Mouse (Mus musculus): Measurements from ENCODE around the gene Lrrk1. TPM values are rescaled to one million over a fixed set of nuclear protein-coding genes. Genes with fewer than 3 reads are reported as not detected.

Gene Lrrk1
- total and polyA plus RNA-seq, 3 experiments = 5.0 to 16.9 (median 13.6) TPM

- Histone ChIP-seq H3K27me3 (replicated peaks) (peaks cover 64% of the 10 kb centered on the region), H3K79me2 (replicated peaks; ENCODE audit: control insufficient read depth, extremely low read depth, insufficient read depth, poor library complexity, severe bottlenecking) (no peaks in the 10 kb centered on the region), H3K27ac (ENCODE audit: insufficient read depth, low read depth) (no peak overlapping the region), H3K9me3 (replicated peaks; ENCODE audit: low read length) (no peaks in the 10 kb centered on the region), H3K4me2 (ENCODE audit: insufficient read depth, low read depth, poor library complexity, severe bottlenecking) (no peak overlapping the region), H3K9ac (ENCODE audit: insufficient read depth, low read depth) (no peak overlapping the region), H3K4me3 (replicated peaks in 1 of 3; ENCODE audit: low read depth in 2 of 3, low read length in 2 of 3, poor library complexity in 1 of 3) (no peak overlapping the region), H3K4me1 (ENCODE audit: control insufficient read depth in 1 of 2, insufficient read depth in 2 of 2) (no peaks in the 10 kb centered on the region), H3K36me3 (replicated peaks in 1 of 2; ENCODE audit: control insufficient read depth in 1 of 2, insufficient read depth in 1 of 2, low read length in 1 of 2) (no peaks in the 10 kb centered on the region)
- TF ChIP-seq UBTF (IDR thresholded peaks at IDR 0.05; ENCODE audit: low read depth, low read length) = no peak
- no peak for TF ChIP-seq CTCF (conservative IDR thresholded peaks at IDR 0.05 in 1 of 2, IDR thresholded peaks at IDR 0.05 in 1 of 2; ENCODE audit: low read depth in 2 of 2, low read length in 2 of 2)
- no peak for TF ChIP-seq SMC3 (IDR thresholded peaks at IDR 0.05; ENCODE audit: low read depth, low read length)
- no peak for TF ChIP-seq CHD1 (IDR thresholded peaks at IDR 0.05; ENCODE audit: low read depth, low read length)
- no peak for TF ChIP-seq RAD21 (IDR thresholded peaks at IDR 0.05; ENCODE audit: low read depth, low read length)
- no peak for TF ChIP-seq RCOR1 (conservative IDR thresholded peaks at IDR 0.05; ENCODE audit: low read depth, low read length)
- TF ChIP-seq ETS1 (conservative IDR thresholded peaks at IDR 0.05; ENCODE audit: low read depth, low read length) = no peak
- TF ChIP-seq KAT2A (IDR thresholded peaks at IDR 0.05; ENCODE audit: insufficient replicate concordance, low read length) = no peak
- TF ChIP-seq IRF4 (IDR thresholded peaks at IDR 0.05; ENCODE audit: low read depth, low read length) = no peak
- TF ChIP-seq MXI1 (IDR thresholded peaks at IDR 0.05; ENCODE audit: low read depth, low read length) = no peak
- TF ChIP-seq MYC (IDR thresholded peaks at IDR 0.05; ENCODE audit: low read depth, low read length) = no peak
- no peak for TF ChIP-seq PAX5 (IDR thresholded peaks at IDR 0.05; ENCODE audit: low read length)
- TF ChIP-seq ZKSCAN1 (IDR thresholded peaks at IDR 0.05; ENCODE audit: borderline replicate concordance, low read depth, low read length) = no peak
- no peak for TF ChIP-seq MEF2A (IDR thresholded peaks at IDR 0.05; ENCODE audit: borderline replicate concordance, low read depth, low read length)
- TF ChIP-seq BHLHE40 (IDR thresholded peaks at IDR 0.05; ENCODE audit: low read depth, low read length) = no peak
- no peak for TF ChIP-seq NELFE (IDR thresholded peaks at IDR 0.05; ENCODE audit: low read depth, low read length)
- no peak for TF ChIP-seq POLR2AphosphoS2 (IDR thresholded peaks at IDR 0.05; ENCODE audit: low read depth, low read length)
- dilution Hi-C loops (cut with MboI; ENCODE audit: extremely low pct_ligation_motif_present, extremely low pct_unique_long_range_greater_than_20kb, low sequenced_read_pairs) (no loop called here), in situ Hi-C loops (cut with MboI; ENCODE audit: low pct_ligation_motif_present, low pct_unique_long_range_greater_than_20kb, low sequenced_read_pairs) (loop anchor here (10.0 kb wide), 1 partner anchor 249 kb away; no protein-coding TSS in a partner anchor)
- DNase-seq (ENCODE audit: extremely low read depth) = no peak
These were observed 17.4 kb upstream of the Lrrk1 start for GRCm38 (mm10) chr7:66405541-66405940.

DNA sequence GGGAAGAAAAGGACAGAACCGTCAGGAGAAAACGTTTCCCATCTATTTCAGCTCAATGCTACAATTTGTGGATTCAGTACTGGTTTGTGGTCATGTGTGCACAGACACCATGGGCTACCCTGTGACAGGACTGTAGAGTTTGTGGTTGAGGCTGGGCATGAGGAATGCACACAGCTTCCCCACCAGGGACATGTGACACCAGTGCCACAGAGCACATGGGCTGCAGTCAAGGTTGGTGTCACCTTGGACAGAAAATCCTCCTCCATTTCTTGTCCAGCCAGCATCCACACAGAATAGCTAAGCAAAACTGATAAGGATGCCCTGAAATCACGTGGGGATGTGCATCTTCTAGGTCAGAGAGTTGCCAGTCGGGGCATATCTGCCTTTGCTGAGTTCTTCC, 16.7 kb upstream of the Lrrk1 start:
- Histone ChIP-seq H3K79me2 (replicated peaks; ENCODE audit: control insufficient read depth, extremely low read depth, insufficient read depth, poor library complexity, severe bottlenecking) (no peaks in the 10 kb centered on the region), H3K4me2 (ENCODE audit: insufficient read depth, low read depth, poor library complexity, severe bottlenecking) (no peak overlapping the region), H3K27ac (ENCODE audit: insufficient read depth, low read depth) (no peak overlapping the region), H3K4me1 (ENCODE audit: control insufficient read depth in 1 of 2, insufficient read depth in 2 of 2) (no peaks in the 10 kb centered on the region), H3K9ac (ENCODE audit: insufficient read depth, low read depth) (no peak overlapping the region), H3K9me3 (replicated peaks; ENCODE audit: low read length) (no peaks in the 10 kb centered on the region), H3K4me3 (replicated peaks in 1 of 3; ENCODE audit: low read depth in 2 of 3, low read length in 2 of 3, poor library complexity in 1 of 3) (no peak overlapping the region), H3K36me3 (replicated peaks in 1 of 2; ENCODE audit: control insufficient read depth in 1 of 2, insufficient read depth in 1 of 2, low read length in 1 of 2) (no peaks in the 10 kb centered on the region), H3K27me3 (replicated peaks) (peaks cover 65% of the 10 kb centered on the region)
- dilution Hi-C loops (cut with MboI; ENCODE audit: extremely low pct_ligation_motif_present, extremely low pct_unique_long_range_greater_than_20kb, low sequenced_read_pairs) (no loop called here), in situ Hi-C loops (cut with MboI; ENCODE audit: low pct_ligation_motif_present, low pct_unique_long_range_greater_than_20kb, low sequenced_read_pairs) (loop anchor here (10.0 kb wide), 1 partner anchor 250 kb away; no protein-coding TSS in a partner anchor)
- no peak for DNase-seq (ENCODE audit: extremely low read depth)
- no peak for TF ChIP-seq PAX5 (IDR thresholded peaks at IDR 0.05; ENCODE audit: low read length)
- no peak for TF ChIP-seq MAFK (IDR thresholded peaks at IDR 0.05; ENCODE audit: insufficient replicate concordance, low read length)
- no peak for TF ChIP-seq ZKSCAN1 (IDR thresholded peaks at IDR 0.05; ENCODE audit: borderline replicate concordance, low read depth, low read length)
- no peak for TF ChIP-seq BHLHE40 (IDR thresholded peaks at IDR 0.05; ENCODE audit: low read depth, low read length)
- TF ChIP-seq JUN (IDR thresholded peaks at IDR 0.05; ENCODE audit: insufficient read depth, low read depth, low read length) = no peak
- TF ChIP-seq JUND (conservative IDR thresholded peaks at IDR 0.05; ENCODE audit: low read depth, low read length) = no peak
- no peak for TF ChIP-seq MAZ (IDR thresholded peaks at IDR 0.05; ENCODE audit: low read depth, low read length)
- TF ChIP-seq TBP (conservative IDR thresholded peaks at IDR 0.05; ENCODE audit: low read depth, low read length) = no peak
- no peak for TF ChIP-seq SMC3 (IDR thresholded peaks at IDR 0.05; ENCODE audit: low read depth, low read length)
- no peak for TF ChIP-seq POLR2AphosphoS2 (IDR thresholded peaks at IDR 0.05; ENCODE audit: low read depth, low read length)
- no peak for TF ChIP-seq ETS1 (conservative IDR thresholded peaks at IDR 0.05; ENCODE audit: low read depth, low read length)
- no peak for TF ChIP-seq ZMIZ1 (IDR thresholded peaks at IDR 0.05; ENCODE audit: low read depth, low read length)
- TF ChIP-seq CHD2 (IDR thresholded peaks at IDR 0.05; ENCODE audit: low read length) = no peak
- no peak for TF ChIP-seq SIN3A (IDR thresholded peaks at IDR 0.05; ENCODE audit: low read length)
- no peak for TF ChIP-seq MXI1 (IDR thresholded peaks at IDR 0.05; ENCODE audit: low read depth, low read length)
- TF ChIP-seq CTCF (conservative IDR thresholded peaks at IDR 0.05 in 1 of 2, IDR thresholded peaks at IDR 0.05 in 1 of 2; ENCODE audit: low read depth in 2 of 2, low read length in 2 of 2) = no peak
- no peak for TF ChIP-seq RCOR1 (conservative IDR thresholded peaks at IDR 0.05; ENCODE audit: low read depth, low read length)
- no peak for TF ChIP-seq CHD1 (IDR thresholded peaks at IDR 0.05; ENCODE audit: low read depth, low read length)

Data from CH12.LX (cell line).